Comparison of ENCODE assay signal across 8 mouse cellular contexts in the genomic region with DNA sequence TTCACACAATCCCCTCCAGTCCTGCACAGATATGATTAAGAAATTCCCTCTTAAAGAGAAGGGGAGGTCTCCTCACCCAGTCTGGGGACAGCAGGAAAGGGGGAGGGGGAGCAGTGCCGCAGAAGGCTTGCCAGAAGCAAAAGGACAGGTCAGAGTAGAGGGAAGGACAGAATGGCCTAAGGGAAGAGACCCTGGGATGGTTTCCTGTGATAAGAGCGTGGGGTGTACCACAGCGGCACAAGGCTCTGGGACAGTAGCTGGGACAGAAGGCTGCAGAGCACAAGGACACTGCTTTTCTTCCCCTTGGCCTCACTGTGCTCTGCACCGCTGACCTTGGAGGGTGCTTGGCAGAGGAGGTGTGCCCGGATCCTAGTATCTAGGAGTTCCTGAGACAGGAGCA. TPM values are rescaled to one million over a fixed set of nuclear protein-coding genes. Genes with fewer than 3 reads are reported as not detected.
DNase-seq lines count a peak whose midpoint lies in the region; ATAC-seq and TF ChIP-seq lines count a peak whose summit lies in the region.

No protein-coding gene starts in this region.

- peak overlapping the region; percentile 69 for H3K27ac ChIP-seq in forebrain, embryonic 10.5 days
- no peak overlapping the region for H3K27ac ChIP-seq in forebrain, embryonic 16.5 days (ENCODE audit: low read length)
- H3K27ac ChIP-seq in hindbrain, embryonic 11.5 days (ENCODE audit: low read depth, low read length) = peak overlapping the region; percentile 72; the same call in 1 of the 2 replicates
- H3K27ac ChIP-seq in gastrocnemius, adult 2 months = no peak overlapping the region

- TF ChIP-seq CTCF in gastrocnemius, adult 2 months (IDR thresholded peaks at IDR 0.05) = no peak

- peaks cover 42% of the 10 kb centered on the region for H3K27me3 ChIP-seq in forebrain, embryonic 10.5 days (ENCODE audit: poor library complexity, severe bottlenecking)
- no peaks in the 10 kb centered on the region for H3K27me3 ChIP-seq in forebrain, embryonic 16.5 days (replicated peaks; ENCODE audit: control insufficient read depth, insufficient read depth, low read length)
- no peaks in the 10 kb centered on the region for H3K27me3 ChIP-seq in hindbrain, embryonic 11.5 days (ENCODE audit: control insufficient read depth, insufficient read depth, low read length)

- WGBS in forebrain, embryonic 10.5 days = 45% methylated on average over 5 of the region's 5 CpGs
- 38% methylated on average over 5 of the region's 5 CpGs for WGBS in forebrain, embryonic 16.5 days
- WGBS in hindbrain, embryonic 11.5 days = 49% methylated on average over 4 of the region's 5 CpGs

- no peak for DNase-seq in forebrain, embryonic 10.5 days (ENCODE audit: extremely low spot score, low spot score)
- peak; percentile 51 for DNase-seq in adrenal gland, postnatal 10 days
- DNase-seq in hindbrain, embryonic 11.5 days (ENCODE audit: low spot score) = no peak
- no peak for DNase-seq in gastrocnemius, adult 2 months
- no peak for DNase-seq in layer of hippocampus, postnatal 25 days (ENCODE audit: extremely low spot score in 1 of 2, low spot score in 1 of 2)
- DNase-seq in lung, adult 18-20 months = no peak

- intact Hi-C loops in gastrocnemius, adult 2 months (cut with DNase I) = no loop called here

- peak overlapping the region; percentile 35 for H3K4me3 ChIP-seq in forebrain, embryonic 10.5 days
- H3K4me3 ChIP-seq in forebrain, embryonic 16.5 days (replicated peaks; ENCODE audit: low read length) = no peak overlapping the region
- H3K4me3 ChIP-seq in hindbrain, embryonic 11.5 days (ENCODE audit: low read depth, low read length) = no peak overlapping the region
- no peak overlapping the region for H3K4me3 ChIP-seq in gastrocnemius, adult 2 months

- H3K36me3 ChIP-seq in forebrain, embryonic 10.5 days (replicated peaks) = no peaks in the 10 kb centered on the region
- no peaks in the 10 kb centered on the region for H3K36me3 ChIP-seq in forebrain, embryonic 16.5 days (ENCODE audit: control insufficient read depth, insufficient read depth)
- no peaks in the 10 kb centered on the region for H3K36me3 ChIP-seq in hindbrain, embryonic 11.5 days (ENCODE audit: control insufficient read depth, insufficient read depth, low read length)

- H3K4me2 ChIP-seq in forebrain, embryonic 16.5 days (ENCODE audit: low read length) = no peak overlapping the region
- peak overlapping the region; percentile 37; the same call in 1 of the 2 replicates for H3K4me2 ChIP-seq in hindbrain, embryonic 11.5 days (replicated peaks; ENCODE audit: low read depth, low read length)

- H3K9ac ChIP-seq in forebrain, embryonic 16.5 days (replicated peaks; ENCODE audit: low read depth, low read length) = no peak overlapping the region
- peak overlapping the region; percentile 35; the same call in 1 of the 2 replicates for H3K9ac ChIP-seq in hindbrain, embryonic 11.5 days (ENCODE audit: low read depth, low read length)

- H3K4me1 ChIP-seq in forebrain, embryonic 10.5 days = peaks cover 36% of the 10 kb centered on the region
- peaks cover 22% of the 10 kb centered on the region for H3K4me1 ChIP-seq in forebrain, embryonic 16.5 days (replicated peaks; ENCODE audit: control insufficient read depth, insufficient read depth, low read length)
- H3K4me1 ChIP-seq in hindbrain, embryonic 11.5 days (replicated peaks; ENCODE audit: control insufficient read depth, insufficient read depth, low read length) = peaks cover 12% of the 10 kb centered on the region

- ATAC-seq in forebrain, embryonic 16.5 days = no peak
- ATAC-seq in hindbrain, embryonic 11.5 days (ENCODE audit: low FRiP score) = no peak
- ATAC-seq in megakaryocyte progenitor cell, adult 5-6 weeks (replicated peaks; ENCODE audit: poor library complexity) = peak; percentile 12

- no peaks in the 10 kb centered on the region for H3K9me3 ChIP-seq in forebrain, embryonic 10.5 days
- no peaks in the 10 kb centered on the region for H3K9me3 ChIP-seq in forebrain, embryonic 16.5 days (ENCODE audit: control insufficient read depth, low read length)
- H3K9me3 ChIP-seq in hindbrain, embryonic 11.5 days (ENCODE audit: control insufficient read depth, low read length) = no peaks in the 10 kb centered on the region

RNA-seq across cellular contexts. Expression of gene Nol4l, which starts 31.8 kb away (rescaled TPM):
- polyA plus RNA-seq in forebrain, embryonic 10.5 days (2016; fragmentation: Nextera tagmentation; extraction: Ambion mirVana) = 11.7 and 12.3 TPM in 2 replicates
- polyA plus RNA-seq in forebrain, embryonic 16.5 days (2015; fragmentation: Nextera tagmentation; extraction: Ambion mirVana) = 47.8 and 50.4 TPM in 2 replicates
- total RNA-seq in adrenal gland, postnatal 10 days (2021) = 10 to 100 TPM; 14.1 to 21.3 TPM
- polyA plus RNA-seq in hindbrain, embryonic 11.5 days (2014; fragmentation: Nextera tagmentation; extraction: Ambion mirVana) = 26.0 and 26.7 TPM in 2 replicates
- 3.0 and 4.4 TPM in 2 replicates for total RNA-seq in megakaryocyte progenitor cell, adult 5-6 weeks (2015)
- 1.4 and 3.7 TPM in 2 replicates for total RNA-seq in megakaryocyte progenitor cell, adult 5-6 weeks (2017)
- total RNA-seq in gastrocnemius, adult 2 months (2021) = 1 to 10 TPM; 1.0 to 1.2 TPM
- total RNA-seq in layer of hippocampus, postnatal 25 days (2021) = 10 to 100 TPM; 42.7 to 48.9 TPM

Comparison
In these comparisons a context has a peak if more than half of its experiments do, and no peak if none do; other contexts are left out.
1. H3K27ac ChIP-seq: peak in forebrain, embryonic 10.5 days (single experiment) and hindbrain, embryonic 11.5 days (single experiment); none in forebrain, embryonic 16.5 days (single experiment) and gastrocnemius, adult 2 months (single experiment).